Mouse (Mus musculus) G1E (cell line): ENCODE measurements around the gene Rai14.

Source experiments
- CTCF ChIP-seq: IDR thresholded peaks from 2 replicates; pipeline ENCODE4 v1.5.1; 2012; ENCODE audit warnings: low read depth, low read length, inconsistent platforms, mixed read lengths
- GATA1 ChIP-seq: IDR thresholded peaks from 2 replicates; pipeline ENCODE4 v1.6.1; 2012; ENCODE audit warnings: borderline replicate concordance, low read length, inconsistent platforms, mixed read lengths
- GATA2 ChIP-seq: IDR thresholded peaks from 2 replicates; pipeline ENCODE4 v1.6.1; 2012; ENCODE audit warnings: low read depth, low read length, inconsistent platforms, borderline replicate concordance
- POLR2AphosphoS5 ChIP-seq: IDR thresholded peaks from 2 replicates; pipeline ENCODE4 v1.6.1; 2012; ENCODE audit warnings: low read depth, low read length, inconsistent platforms; ENCODE audit not compliant: insufficient replicate concordance
- TAL1 ChIP-seq: conservative IDR thresholded peaks from 2 replicates; pipeline ENCODE4 v1.6.1; 2012; ENCODE audit warnings: low read depth, low read length, inconsistent platforms, mixed read lengths

DNA sequence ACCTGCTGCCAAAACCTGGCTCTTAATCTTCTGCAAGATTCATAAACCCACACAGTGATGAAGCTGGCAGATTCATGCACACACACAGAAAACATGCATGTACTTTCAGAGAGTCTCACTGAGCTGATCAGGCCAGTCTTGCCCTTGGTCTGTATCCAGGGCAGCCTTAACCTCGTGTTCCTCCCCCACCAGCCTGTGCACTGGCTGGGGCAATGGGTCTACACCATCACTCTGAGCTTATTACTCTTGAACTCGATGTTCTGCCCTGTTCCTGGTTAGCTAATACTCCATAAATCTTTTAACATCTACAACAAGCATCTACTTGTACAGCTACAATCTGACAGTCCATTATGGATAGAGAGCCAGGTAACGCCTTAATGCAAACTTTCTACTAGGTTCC is 77.6 kb downstream of the Rai14 start:
- TF ChIP-seq CTCF (no peak), GATA1 (no peak), POLR2AphosphoS5 (no peak), TAL1 (no peak), GATA2 (no peak)
